Mouse (Mus musculus) G1E-ER4 (cell line): ENCODE data around the gene Nop2. TPM values are rescaled to one million over a fixed set of nuclear protein-coding genes. Genes with fewer than 3 reads are reported as not detected.

ENCODE experiments used
- GATA1 ChIP-seq: IDR thresholded peaks from one replicate; pipeline ENCODE4 v1.8.0; 2012; ENCODE audit warnings: low read length, inconsistent platforms
- polyA plus RNA-seq: library from polyadenylated mRNA; stranded (reverse); fragments of >175 nt; gene quantifications from 2 replicates; pipeline ENCODE4 v1.2.3, GENCODE M21; 2012

The Nop2 gene
- polyA plus RNA-seq: 49.3 and 104 TPM in 2 replicates

GRCm38 (mm10) chr6:125131302-125132156, at the start of gene Nop2:
Nop2 (plus strand) TSS chr6:125131909.
- TF ChIP-seq GATA1: no peak

- no peak for TF ChIP-seq GATA1
Measured at GRCm38 (mm10) chr6:125082801-125083386, 48.8 kb upstream of the Nop2 start.

GRCm38 (mm10) chr6:125084424-125084823, 47.3 kb upstream of the Nop2 start:
- TF ChIP-seq GATA1: no peak

- no peak for TF ChIP-seq GATA1
Measured at GRCm38 (mm10) chr6:125087937-125088336, 43.8 kb upstream of the Nop2 start.

GRCm38 (mm10) chr6:125088561-125089321, 43.0 kb upstream of the Nop2 start:
- no peak for TF ChIP-seq GATA1

- no peak for TF ChIP-seq GATA1
Measured at GRCm38 (mm10) chr6:125089521-125090321, 42.0 kb upstream of the Nop2 start.

- no peak for TF ChIP-seq GATA1
Measured at GRCm38 (mm10) chr6:125090341-125091085, 41.2 kb upstream of the Nop2 start.

- no peak for TF ChIP-seq GATA1
Measured at GRCm38 (mm10) chr6:125092372-125092771, 39.3 kb upstream of the Nop2 start.

GRCm38 (mm10) chr6:125094843-125095242, 36.9 kb upstream of the Nop2 start:
- no peak for TF ChIP-seq GATA1

GRCm38 (mm10) chr6:125095391-125096278, 36.1 kb upstream of the Nop2 start, which contains the start of gene Chd4:
Chd4 (plus strand) TSS chr6:125095981.
- no peak for TF ChIP-seq GATA1

GRCm38 (mm10) chr6:125096279-125096596, 35.5 kb upstream of the Nop2 start:
- TF ChIP-seq GATA1: no peak

GRCm38 (mm10) chr6:125096597-125097345, 34.9 kb upstream of the Nop2 start:
- no peak for TF ChIP-seq GATA1

- TF ChIP-seq GATA1: no peak
Measured at GRCm38 (mm10) chr6:125097346-125097689, 34.4 kb upstream of the Nop2 start.
